Mouse (Mus musculus) forebrain, embryonic 15.5 days (tissue): ENCODE data around the gene Nipal4. TPM values are rescaled to one million over a fixed set of nuclear protein-coding genes. Genes with fewer than 3 reads are reported as not detected.

Experiments
- ATAC-seq: fragments of 200-750 bp; cut with Nextera tagmentation; replicated peaks from 2 replicates; pipeline ENCODE4 v1.8.0; 2017; ENCODE audit warnings: mild to moderate bottlenecking, moderate TSS enrichment, moderate library complexity
- H3K27ac ChIP-seq: fragments of 300-500 bp; sonication (generic); replicated peaks from 2 replicates; pipeline ENCODE4 v1.5.1; 2015; ENCODE audit warnings: mild to moderate bottlenecking, inconsistent platforms
- H3K27me3 ChIP-seq: fragments of 300-500 bp; sonication (generic); 2 replicates; pipeline ENCODE4 v1.6.1; 2015; ENCODE audit warnings: inconsistent platforms
- H3K36me3 ChIP-seq: fragments of 300-500 bp; sonication (generic); 2 replicates; pipeline ENCODE4 v1.6.1; 2015; ENCODE audit warnings: mild to moderate bottlenecking, inconsistent platforms
- H3K4me1 ChIP-seq: fragments of 300-500 bp; sonication (generic); 2 replicates; pipeline ENCODE4 v1.6.1; 2015; ENCODE audit warnings: inconsistent platforms
- H3K4me2 ChIP-seq: fragments of 300-500 bp; sonication (generic); replicated peaks from 2 replicates; pipeline ENCODE4 v1.6.1; 2015; ENCODE audit warnings: mild to moderate bottlenecking, inconsistent platforms
- H3K4me3 ChIP-seq: fragments of 300-500 bp; sonication (generic); 2 replicates; pipeline ENCODE4 v1.5.1; 2015; ENCODE audit warnings: mild to moderate bottlenecking, inconsistent platforms
- H3K9ac ChIP-seq: fragments of 300-500 bp; sonication (generic); replicated peaks from 2 replicates; pipeline ENCODE4 v1.6.1; 2015; ENCODE audit warnings: mild to moderate bottlenecking, inconsistent platforms
- H3K9me3 ChIP-seq: fragments of 300-500 bp; sonication (generic); 2 replicates; pipeline ENCODE4 v1.6.1; 2016; ENCODE audit warnings: inconsistent platforms
- WGBS: fragments of 180-500 bp; shearing (Covaris S2); methylation state at CpG from one replicate; pipeline ENCODE4 v1.1.7; 2015; ENCODE audit warnings: mixed read lengths; 5-methylcytosine and 5-hydroxymethylcytosine counted together
- polyA plus RNA-seq: library from polyadenylated mRNA; unstranded; fragments of >200 nt; fragmentation: Nextera tagmentation; extraction: Ambion mirVana; gene quantifications from 2 replicates; pipeline ENCODE4 v1.2.1, GENCODE M21; 2015

Gene Nipal4
- 0.22 and 0.23 TPM in 2 replicates for polyA plus RNA-seq

GRCm38 (mm10) chr11:46165866-46166585 lies at the start of gene Nipal4:
Gene Nipal4, minus strand, starts transcription at chr11:46166508.
- no peaks in the 10 kb centered on the region for H3K9me3 ChIP-seq
- H3K27me3 ChIP-seq: no peaks in the 10 kb centered on the region
- peaks cover 9% of the 10 kb centered on the region for H3K4me1 ChIP-seq
- H3K36me3 ChIP-seq: no peaks in the 10 kb centered on the region
- peak within 1 kb of the TSS; percentile 86 for H3K4me2 ChIP-seq
- 3% methylated on average over 37 of the region's 40 CpGs for WGBS
- no peak within 1 kb of the TSS for H3K27ac ChIP-seq
- peak within 1 kb of the TSS; percentile 34 for H3K9ac ChIP-seq
- H3K4me3 ChIP-seq: peak within 1 kb of the TSS; percentile 44
- ATAC-seq: peak; percentile 78

DNA sequence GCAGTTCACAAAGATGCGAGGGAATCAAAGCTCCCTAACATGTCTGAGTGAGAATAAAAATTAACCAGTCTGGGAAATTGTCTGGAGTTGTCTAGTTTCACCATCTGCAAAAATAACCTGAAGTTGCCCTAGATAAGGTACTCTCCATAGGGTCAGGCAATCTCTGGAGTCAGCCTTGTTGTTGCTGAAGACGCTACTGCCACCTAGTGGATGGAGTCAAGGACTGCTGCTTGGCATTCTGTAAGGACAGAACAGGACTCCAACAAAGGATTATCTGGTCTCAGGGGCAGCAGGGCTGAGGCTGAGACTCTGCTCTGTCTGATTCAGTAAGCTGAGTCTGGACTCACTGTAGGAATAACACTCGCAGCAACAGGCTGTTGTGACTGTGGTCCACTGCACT lies 49.0 kb upstream of the Nipal4 start:
- H3K4me2 ChIP-seq: no peak overlapping the region
- 0 out of 2 replicates have a peak, but pooled peaks cover 14% of the 10 kb centered on the region for H3K4me1 ChIP-seq
- no peak overlapping the region; the same call in 1 of the 2 replicates for H3K9ac ChIP-seq
- H3K9me3 ChIP-seq: no peaks in the 10 kb centered on the region
- peaks cover 17% of the 10 kb centered on the region; the same call in 1 of the 2 replicates for H3K36me3 ChIP-seq
- H3K4me3 ChIP-seq: no peak overlapping the region
- H3K27me3 ChIP-seq: no peaks in the 10 kb centered on the region
- peak; percentile 77 for ATAC-seq
- WGBS: 32% methylated on average over 3 of the region's 3 CpGs
- peak overlapping the region; percentile 66 for H3K27ac ChIP-seq

DNA sequence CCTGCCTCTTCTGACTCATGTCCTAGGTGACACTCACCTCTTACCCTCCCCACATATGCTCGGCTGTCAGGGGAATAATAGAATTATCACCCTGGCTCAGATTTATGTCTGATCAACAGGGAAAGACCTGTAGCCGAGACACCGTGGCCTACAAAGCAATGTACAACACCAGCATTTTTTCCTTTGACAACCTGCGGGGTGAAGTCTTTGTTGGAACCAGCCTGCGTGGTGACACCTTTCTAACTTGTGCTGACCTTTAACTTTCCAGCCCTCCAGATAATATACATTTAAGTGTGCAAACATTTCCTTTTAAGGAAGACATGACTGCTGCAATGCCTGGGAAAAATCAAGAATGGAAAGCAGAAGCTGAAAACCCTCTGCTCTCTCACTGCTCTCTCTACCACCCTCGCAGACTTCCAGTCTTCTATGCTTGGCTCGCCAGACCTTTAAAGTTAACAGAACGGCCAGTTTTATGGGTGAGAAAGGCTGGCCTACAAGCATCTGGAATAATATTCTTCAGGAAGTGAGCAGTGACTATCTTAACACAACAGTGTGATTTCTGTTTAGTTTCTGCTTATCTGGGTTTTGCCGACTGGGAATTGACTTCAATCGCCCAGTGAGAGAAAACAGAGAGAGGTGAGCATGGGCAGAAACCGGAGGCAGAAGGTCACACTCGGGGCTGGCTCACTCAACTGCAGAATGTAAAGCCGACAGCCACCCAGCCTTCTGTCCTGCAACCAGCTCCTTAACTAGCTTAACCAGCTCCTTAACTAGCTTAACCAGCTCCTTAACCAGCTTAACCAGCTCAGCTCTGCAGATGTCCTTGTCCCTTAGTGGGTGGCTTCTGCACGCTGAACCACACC lies 48.3 kb upstream of the Nipal4 start:
- no peaks in the 10 kb centered on the region for H3K27me3 ChIP-seq
- 83% methylated on average over 14 of the region's 14 CpGs for whole genome bisulfite sequencing
- H3K36me3 ChIP-seq: peaks cover 15% of the 10 kb centered on the region; the same call in 1 of the 2 replicates
- H3K9me3 ChIP-seq: no peaks in the 10 kb centered on the region
- 0 out of 2 replicates have a peak, but pooled peaks cover 14% of the 10 kb centered on the region for H3K4me1 ChIP-seq
- no peak overlapping the region for H3K4me3 ChIP-seq
- ATAC-seq: no peak
- no peak overlapping the region for H3K9ac ChIP-seq
- no peak overlapping the region for H3K4me2 ChIP-seq
- peak overlapping the region; percentile 24; the same call in 1 of the 2 replicates for H3K27ac ChIP-seq

GRCm38 (mm10) chr11:46213844-46214243 lies 47.5 kb upstream of the Nipal4 start:
- no peak overlapping the region for H3K4me2 ChIP-seq
- 0 out of 2 replicates have a peak, but pooled peaks cover 14% of the 10 kb centered on the region for H3K4me1 ChIP-seq
- H3K9ac ChIP-seq: no peak overlapping the region
- no peak overlapping the region for H3K27ac ChIP-seq
- peaks cover 15% of the 10 kb centered on the region; the same call in 1 of the 2 replicates for H3K36me3 ChIP-seq
- ATAC-seq: no peak
- no peaks in the 10 kb centered on the region for H3K27me3 ChIP-seq
- 92% methylated on average over 5 of the region's 5 CpGs for WGBS
- H3K4me3 ChIP-seq: no peak overlapping the region
- no peaks in the 10 kb centered on the region for H3K9me3 ChIP-seq

DNA sequence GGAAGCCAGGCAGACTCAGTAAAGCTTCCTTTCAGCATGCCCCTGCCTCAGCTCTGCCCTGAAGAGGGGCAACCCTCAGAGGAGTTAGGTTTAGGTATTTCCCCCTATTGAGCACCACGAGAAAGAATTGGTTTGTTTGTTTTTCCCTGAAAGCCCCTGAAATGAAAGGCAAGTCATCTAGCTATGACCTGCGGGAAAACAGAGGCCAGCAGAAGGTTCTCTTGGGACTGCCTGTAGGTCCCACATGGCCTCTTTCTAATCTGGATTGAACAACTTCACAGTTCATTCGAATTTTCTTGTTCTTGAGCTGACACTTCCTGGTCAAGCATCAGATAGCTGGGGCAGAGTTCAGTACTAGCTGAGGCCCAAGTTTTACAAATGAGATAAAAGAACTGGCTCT lies 45.5 kb upstream of the Nipal4 start:
- Histone ChIP-seq H3K4me3 (no peak overlapping the region), H3K4me1 (0 out of 2 replicates have a peak, but pooled peaks cover 8% of the 10 kb centered on the region), H3K36me3 (peaks cover 24% of the 10 kb centered on the region), H3K9me3 (no peaks in the 10 kb centered on the region), H3K27me3 (no peaks in the 10 kb centered on the region), H3K4me2 (no peak overlapping the region), H3K27ac (no peak overlapping the region), H3K9ac (no peak overlapping the region)
- no peak for ATAC-seq
- WGBS: 46% methylated on average over 3 of the region's 3 CpGs

GRCm38 (mm10) chr11:46209884-46210283 lies 43.6 kb upstream of the Nipal4 start:
- H3K4me3 ChIP-seq: no peak overlapping the region
- H3K27ac ChIP-seq: no peak overlapping the region
- no peak overlapping the region for H3K4me2 ChIP-seq
- H3K27me3 ChIP-seq: no peaks in the 10 kb centered on the region
- no peak for ATAC-seq
- H3K9me3 ChIP-seq: no peaks in the 10 kb centered on the region
- WGBS: 18% methylated on average over 2 of the region's 2 CpGs
- 0 out of 2 replicates have a peak, but pooled peaks cover under 1% of the 10 kb centered on the region for H3K4me1 ChIP-seq
- H3K9ac ChIP-seq: no peak overlapping the region
- peaks cover 38% of the 10 kb centered on the region for H3K36me3 ChIP-seq

DNA sequence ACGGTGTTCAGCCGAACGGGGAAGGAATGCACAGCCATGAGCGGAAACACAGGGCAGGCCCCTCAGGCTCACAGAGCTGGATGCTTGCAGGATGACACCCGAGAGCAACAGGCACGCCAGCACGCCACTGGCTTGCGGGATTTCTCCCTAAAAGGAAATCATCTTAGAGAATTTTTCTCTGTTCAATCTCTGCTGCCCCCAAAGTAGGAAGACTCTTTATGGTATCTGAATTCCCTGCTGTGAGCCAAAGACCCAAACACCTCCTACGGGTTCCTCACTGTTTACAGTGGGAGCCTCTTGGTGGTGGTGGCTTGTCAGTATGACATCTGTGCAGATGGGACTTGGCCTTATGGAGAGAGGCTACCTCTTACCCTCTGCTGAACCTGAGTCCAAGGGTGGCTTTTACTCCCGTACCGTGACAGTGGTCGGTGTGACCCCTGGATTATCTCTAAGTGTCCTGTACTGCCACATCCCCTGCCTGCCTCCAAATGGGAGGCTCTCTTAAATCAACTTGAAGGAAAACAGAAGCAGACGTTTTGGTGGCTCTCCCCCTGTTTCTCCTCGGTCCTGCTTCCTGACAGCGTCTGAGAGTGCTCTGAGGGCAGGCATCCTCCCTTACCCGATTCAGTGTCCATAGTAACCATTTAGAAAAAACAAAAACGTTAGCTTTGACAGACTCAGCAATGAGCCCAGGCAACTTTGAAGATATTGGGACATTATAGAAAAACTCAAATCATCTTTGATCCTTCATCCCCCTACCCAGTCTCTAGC lies 39.5 kb upstream of the Nipal4 start:
- 85% methylated on average over 17 of the region's 17 CpGs for WGBS
- Histone ChIP-seq H3K4me1 (no peaks in the 10 kb centered on the region), H3K9ac (no peak overlapping the region), H3K4me3 (no peak overlapping the region), H3K4me2 (no peak overlapping the region), H3K27me3 (no peaks in the 10 kb centered on the region), H3K36me3 (peaks cover 46% of the 10 kb centered on the region), H3K27ac (no peak overlapping the region), H3K9me3 (no peaks in the 10 kb centered on the region)
- ATAC-seq: no peak

- peaks cover 55% of the 10 kb centered on the region for H3K36me3 ChIP-seq
These were observed 38.5 kb upstream of the Nipal4 start for GRCm38 (mm10) chr11:46204841-46205240.

GRCm38 (mm10) chr11:46202547-46202887 lies 36.2 kb upstream of the Nipal4 start:
- ATAC-seq: no peak
- H3K36me3 ChIP-seq: peaks cover 67% of the 10 kb centered on the region

More at GRCm38 (mm10) chr11:46204841-46205240, 38.5 kb upstream of the Nipal4 start:
- Histone ChIP-seq H3K9ac (no peak overlapping the region), H3K4me1 (no peaks in the 10 kb centered on the region), H3K4me3 (no peak overlapping the region), H3K27me3 (no peaks in the 10 kb centered on the region), H3K4me2 (no peak overlapping the region), H3K9me3 (no peaks in the 10 kb centered on the region), H3K27ac (no peak overlapping the region)
- WGBS: 85% methylated on average over 9 of the region's 9 CpGs
- ATAC-seq: no peak

DNA sequence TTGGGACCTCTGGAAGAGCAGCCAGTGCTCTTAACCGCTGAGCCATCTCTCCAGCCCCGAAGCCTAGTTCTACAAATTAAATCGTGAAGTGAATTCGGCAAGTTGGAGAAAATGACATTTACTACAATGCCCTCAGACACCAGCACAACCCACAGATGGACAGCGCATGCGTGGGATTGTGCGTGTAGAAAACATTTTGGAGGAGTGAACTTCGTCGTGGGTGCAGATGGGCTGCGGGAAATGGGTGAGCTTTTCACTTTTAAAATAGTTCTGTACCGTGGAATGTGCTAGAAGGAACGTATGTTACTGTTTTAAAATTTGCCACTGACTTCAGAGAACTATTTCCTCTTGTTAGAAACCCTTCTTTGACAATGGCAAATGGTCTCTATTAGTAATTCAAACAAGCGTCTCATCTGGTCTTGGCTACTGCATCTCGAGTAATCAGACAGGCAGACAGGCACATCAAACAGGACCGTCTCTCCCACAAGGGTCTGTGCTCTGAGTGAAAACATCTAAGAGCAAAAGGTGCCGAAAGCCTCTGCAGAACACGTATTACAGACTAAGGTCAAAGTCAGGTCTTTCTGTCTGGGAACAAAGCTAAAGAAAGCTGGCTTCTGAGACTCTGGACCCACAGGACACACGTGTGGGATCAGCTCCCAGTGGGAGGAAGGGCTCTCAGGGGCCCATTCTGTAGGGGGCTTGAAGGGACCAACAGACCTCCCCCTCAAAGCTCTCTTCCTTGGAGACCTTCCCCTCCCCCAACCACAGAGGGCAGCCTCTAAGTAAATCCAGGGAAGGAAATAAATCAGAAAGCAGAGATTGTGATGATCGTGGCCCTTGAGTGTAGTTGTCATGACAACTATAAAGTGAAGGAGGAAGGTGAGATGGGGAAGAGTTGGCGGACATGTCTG lies 35.6 kb upstream of the Nipal4 start:
- no peaks in the 10 kb centered on the region for H3K9me3 ChIP-seq
- 77% methylated on average over 20 of the region's 20 CpGs for WGBS
- ATAC-seq: no peak
- no peak overlapping the region for H3K4me3 ChIP-seq
- no peak overlapping the region for H3K9ac ChIP-seq
- peaks cover 65% of the 10 kb centered on the region for H3K36me3 ChIP-seq
- no peaks in the 10 kb centered on the region for H3K4me1 ChIP-seq
- no peak overlapping the region for H3K27ac ChIP-seq
- H3K4me2 ChIP-seq: no peak overlapping the region
- no peaks in the 10 kb centered on the region for H3K27me3 ChIP-seq

More at GRCm38 (mm10) chr11:46202547-46202887, 36.2 kb upstream of the Nipal4 start:
- 82% methylated on average over 10 of the region's 10 CpGs for WGBS
- Histone ChIP-seq H3K9me3 (no peaks in the 10 kb centered on the region), H3K9ac (no peak overlapping the region), H3K4me2 (no peak overlapping the region), H3K4me3 (no peak overlapping the region), H3K27me3 (no peaks in the 10 kb centered on the region), H3K4me1 (no peaks in the 10 kb centered on the region), H3K27ac (no peak overlapping the region)

- peak; percentile 53; the same call in 1 of the 2 replicates for ATAC-seq
- H3K36me3 ChIP-seq: peaks cover 65% of the 10 kb centered on the region
- no peak overlapping the region for H3K4me3 ChIP-seq
- H3K4me2 ChIP-seq: no peak overlapping the region
- 95% methylated on average over 11 of the region's 11 CpGs for WGBS
- no peaks in the 10 kb centered on the region for H3K27me3 ChIP-seq
- H3K27ac ChIP-seq: no peak overlapping the region
- no peak overlapping the region for H3K9ac ChIP-seq
- H3K4me1 ChIP-seq: no peaks in the 10 kb centered on the region
- H3K9me3 ChIP-seq: no peaks in the 10 kb centered on the region
These were observed 34.4 kb upstream of the Nipal4 start for GRCm38 (mm10) chr11:46200664-46201063.
